Mouse (Mus musculus): ENCODE data around the gene Dgkd.

The Dgkd gene

DNA sequence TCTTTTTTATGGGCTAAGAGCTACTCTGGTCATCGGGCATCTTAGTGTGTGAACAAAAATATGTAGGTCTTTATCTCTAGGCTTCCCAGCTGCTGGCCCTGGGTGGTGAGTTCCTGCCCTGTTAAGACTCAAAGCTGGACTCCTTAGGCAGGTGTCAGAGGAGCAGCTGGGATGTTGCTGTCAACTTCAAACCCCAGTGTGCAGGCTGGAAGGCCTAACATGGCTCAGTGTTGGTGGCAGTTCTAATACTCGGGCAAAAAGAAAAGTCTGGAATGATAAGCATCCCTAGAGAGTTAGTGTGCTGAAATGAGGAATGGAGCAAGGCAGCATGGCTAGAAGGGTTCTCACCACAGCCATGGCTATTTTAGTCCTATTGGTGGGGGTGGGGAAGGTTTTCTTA is 27.8 kb downstream of the Dgkd start:
- DNase-seq (ENCODE audit: low spot score in 2 of 2) = no peak

- DNase-seq (ENCODE audit: low spot score in 2 of 2) = no peak
Measured at GRCm38 (mm10) chr1:87881726-87882125, 28.6 kb downstream of the Dgkd start.

DNA sequence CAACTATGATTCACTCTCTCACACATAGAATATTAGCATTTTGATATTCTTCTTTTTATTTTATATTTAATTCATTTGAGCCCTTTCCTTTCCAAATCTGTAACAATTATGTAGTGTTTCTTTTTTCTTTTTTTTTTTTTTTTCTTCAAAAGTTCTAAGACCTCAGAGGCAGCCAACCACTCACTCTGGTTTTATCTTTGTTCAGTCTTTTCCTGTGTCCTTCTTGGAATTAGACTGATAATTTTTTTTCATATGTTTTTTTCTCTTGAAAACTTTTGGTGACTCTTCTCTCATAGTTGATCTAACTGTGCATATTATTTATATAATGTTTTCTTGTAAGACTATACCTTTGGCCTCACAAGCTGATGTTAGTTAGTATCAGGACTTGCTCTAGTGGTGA is 29.5 kb downstream of the Dgkd start:
- no peak for DNase-seq (ENCODE audit: low spot score in 2 of 2)

GRCm38 (mm10) chr1:87890960-87891359 is 37.9 kb downstream of the Dgkd start:
- no peak for DNase-seq (ENCODE audit: low spot score in 2 of 2)

DNA sequence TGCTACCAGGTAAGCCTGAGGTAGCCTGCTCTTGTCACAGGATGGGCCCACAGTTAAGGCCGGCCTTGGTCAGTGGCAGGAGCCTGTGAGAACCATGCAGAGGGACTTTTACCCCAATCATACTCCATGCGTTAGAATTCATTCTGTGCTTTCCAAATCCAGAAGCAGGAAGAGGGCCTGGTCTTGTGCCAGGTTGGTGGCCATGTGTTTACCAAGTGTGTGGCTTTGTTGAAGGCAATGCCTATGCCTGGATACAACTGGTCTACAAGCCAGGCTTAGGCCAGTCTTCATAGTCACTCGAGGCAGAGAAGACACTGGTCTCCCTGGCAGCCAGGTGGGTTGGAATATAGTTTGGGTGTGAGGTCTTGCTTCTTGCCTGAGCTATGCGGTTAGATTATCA is 38.5 kb downstream of the Dgkd start:
- DNase-seq (ENCODE audit: low spot score in 2 of 2) = no peak

DNA sequence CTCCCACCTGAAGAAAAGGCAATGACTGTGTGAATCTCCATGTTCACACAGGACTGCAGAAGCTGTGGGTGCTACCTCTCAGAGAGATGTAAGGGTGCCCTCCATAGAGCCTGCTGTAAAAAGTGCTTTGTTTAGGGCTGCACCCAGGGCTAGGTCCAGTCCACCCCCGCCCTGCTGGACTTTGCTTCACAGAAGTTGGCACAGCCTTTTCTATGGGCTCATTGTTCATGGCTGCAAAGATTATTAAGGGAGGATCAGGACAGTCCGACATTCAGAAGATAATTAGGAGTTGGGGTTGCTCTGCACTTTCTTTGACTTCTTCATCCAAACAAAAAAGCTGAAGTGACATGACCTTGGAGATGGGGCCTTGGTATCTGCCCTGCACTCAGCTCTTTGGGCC is 39.4 kb downstream of the Dgkd start:
- no peak for DNase-seq (ENCODE audit: low spot score in 2 of 2)

GRCm38 (mm10) chr1:87893414-87893813 is 40.3 kb downstream of the Dgkd start:
- DNase-seq (ENCODE audit: low spot score in 2 of 2) = no peak

GRCm38 (mm10) chr1:87896921-87897320 is 43.8 kb downstream of the Dgkd start:
- DNase-seq (ENCODE audit: low spot score in 2 of 2) = no peak

- no peak for DNase-seq (ENCODE audit: low spot score in 2 of 2)
Measured at GRCm38 (mm10) chr1:87899701-87900100, 46.6 kb downstream of the Dgkd start.

DNA sequence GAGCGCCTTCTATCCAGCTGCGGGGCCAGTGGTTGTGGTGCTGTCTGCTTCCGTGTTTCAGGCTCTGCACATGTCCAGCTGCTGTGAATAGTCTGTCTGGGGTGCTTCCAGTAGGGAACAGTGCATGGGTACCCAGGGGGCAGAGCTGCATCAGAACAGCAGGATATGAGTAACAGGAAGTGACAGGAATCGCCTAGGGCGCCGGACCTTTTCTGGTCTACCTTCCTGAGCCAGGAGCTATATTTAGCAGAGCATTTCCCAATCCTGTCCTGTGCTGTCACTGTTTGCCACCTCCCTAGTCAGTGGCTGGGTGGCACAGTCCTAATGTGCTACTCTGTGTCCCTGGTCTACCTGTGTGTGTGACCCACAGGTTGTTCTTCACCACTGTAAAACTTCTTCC is 47.9 kb downstream of the Dgkd start:
- no peak for DNase-seq (ENCODE audit: low spot score in 2 of 2)

GRCm38 (mm10) chr1:87902186-87902585 is 49.1 kb downstream of the Dgkd start:
- no peak for DNase-seq (ENCODE audit: low spot score in 2 of 2)

- DNase-seq (ENCODE audit: low spot score in 2 of 2) = no peak
Measured at GRCm38 (mm10) chr1:87906361-87906956, 53.4 kb downstream of the Dgkd start.

DNA sequence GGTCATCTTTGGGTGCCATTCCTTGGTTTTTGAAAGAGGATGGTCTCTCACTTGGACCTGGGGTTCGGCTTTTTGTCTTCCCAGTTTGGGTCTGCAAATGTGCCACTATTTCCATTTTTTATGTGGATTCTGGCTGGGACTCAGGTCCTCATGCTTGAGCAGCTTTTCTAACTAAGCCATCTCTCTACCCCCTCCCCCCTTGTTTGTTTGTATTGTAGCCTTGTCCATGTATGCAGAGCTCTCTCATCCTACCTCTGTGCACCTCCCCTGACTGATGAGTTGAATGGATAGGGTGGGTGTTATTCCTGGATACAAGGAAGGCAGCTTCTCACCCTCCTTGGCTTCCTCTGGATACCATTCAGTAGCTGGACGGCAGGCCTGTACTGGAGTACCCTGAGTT is 54.9 kb downstream of the Dgkd start:
- DNase-seq (ENCODE audit: low spot score in 2 of 2) = no peak

DNA sequence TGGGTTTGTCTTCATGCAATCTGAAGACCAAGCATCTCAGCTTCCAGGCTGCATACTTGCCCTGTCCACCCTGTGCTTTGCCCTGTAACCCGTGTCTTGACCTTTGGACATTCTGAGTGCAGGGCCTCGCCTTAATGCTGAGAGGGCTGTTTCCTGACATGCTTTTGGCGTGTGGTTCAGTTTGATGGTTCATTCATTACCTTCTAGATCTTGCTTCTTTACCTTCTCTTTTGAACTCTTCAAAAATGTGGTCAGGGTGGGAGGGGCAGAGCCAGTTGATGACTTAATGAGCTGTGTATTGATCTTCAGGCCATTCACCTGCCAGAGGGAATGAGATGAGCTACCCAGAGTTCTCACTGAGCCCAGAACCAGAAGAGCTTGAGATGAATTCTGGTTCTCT is 55.6 kb downstream of the Dgkd start:
- DNase-seq (ENCODE audit: low spot score in 2 of 2) = no peak

DNA sequence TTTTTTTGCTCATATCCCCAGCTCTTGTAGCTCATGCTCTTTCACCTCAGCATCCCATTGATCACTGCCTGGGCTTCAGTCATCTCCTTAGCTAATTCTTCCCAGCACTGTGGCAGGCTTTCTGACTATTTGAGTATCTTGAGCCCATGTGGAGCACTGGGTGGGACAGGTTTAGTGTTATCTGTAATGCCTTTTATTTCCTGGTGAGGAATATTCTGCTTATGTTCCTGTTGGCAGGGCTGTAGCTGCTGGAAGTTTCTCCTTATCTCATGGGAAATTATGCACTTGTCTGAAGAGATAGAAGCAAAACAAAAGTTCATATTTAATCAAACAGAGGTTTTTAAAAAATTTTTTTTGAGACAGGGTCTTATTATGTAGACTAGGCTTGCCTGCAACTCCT is 56.5 kb downstream of the Dgkd start:
- DNase-seq (ENCODE audit: low spot score in 2 of 2) = no peak

DNA sequence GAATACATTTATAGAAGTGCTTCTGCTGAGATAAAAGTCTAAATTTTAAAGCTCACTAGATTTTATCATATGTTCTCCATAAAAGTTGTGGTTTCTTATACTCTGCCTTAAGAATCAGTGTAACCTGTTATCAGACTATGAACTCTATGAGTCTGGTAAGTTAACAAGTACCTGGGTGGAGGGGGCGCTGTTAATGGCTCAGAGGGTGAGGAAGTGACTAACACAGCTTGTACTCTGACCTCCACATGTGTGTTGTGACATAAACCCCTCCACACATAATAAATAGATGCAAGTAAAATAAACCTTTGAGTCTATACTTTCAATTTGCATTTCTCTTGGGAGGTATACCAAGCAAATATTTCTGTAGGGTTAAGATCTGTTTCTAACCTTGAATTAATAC is 57.3 kb downstream of the Dgkd start:
- DNase-seq (ENCODE audit: low spot score in 2 of 2) = no peak

GRCm38 (mm10) chr1:87913356-87913755 is 60.3 kb downstream of the Dgkd start:
- no peak for DNase-seq (ENCODE audit: low spot score in 2 of 2)

- DNase-seq (ENCODE audit: low spot score in 2 of 2) = no peak
Measured at GRCm38 (mm10) chr1:87917361-87917760, 64.3 kb downstream of the Dgkd start.

DNA sequence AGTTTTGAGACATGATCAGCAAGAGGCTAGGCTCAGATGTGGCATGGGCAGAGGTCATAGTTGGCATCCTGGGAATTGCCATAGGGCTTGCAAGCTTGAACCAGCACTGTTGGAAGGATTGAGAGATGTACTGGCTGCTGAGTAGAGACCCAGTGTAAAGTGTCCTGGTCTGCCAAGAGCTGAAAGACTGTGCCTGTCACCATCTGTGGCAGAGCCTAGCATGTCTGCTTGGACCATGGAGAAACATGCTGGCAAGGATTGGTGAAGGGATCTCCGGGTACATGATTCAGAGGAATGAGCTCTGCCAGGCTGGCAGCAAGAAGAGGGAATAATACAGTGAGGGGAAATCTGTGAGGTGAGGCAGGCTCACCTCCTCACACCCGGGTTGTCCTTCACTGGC is 65.0 kb downstream of the Dgkd start:
- DNase-seq (ENCODE audit: low spot score in 2 of 2) = no peak

GRCm38 (mm10) chr1:87920056-87920614 is 67.0 kb downstream of the Dgkd start:
- no peak for DNase-seq (ENCODE audit: low spot score in 2 of 2)

- peak in 1 of 2 experiments; percentile 33 for DNase-seq (ENCODE audit: low spot score in 2 of 2)
Measured at GRCm38 (mm10) chr1:87922666-87923065, 69.6 kb downstream of the Dgkd start.

DNA sequence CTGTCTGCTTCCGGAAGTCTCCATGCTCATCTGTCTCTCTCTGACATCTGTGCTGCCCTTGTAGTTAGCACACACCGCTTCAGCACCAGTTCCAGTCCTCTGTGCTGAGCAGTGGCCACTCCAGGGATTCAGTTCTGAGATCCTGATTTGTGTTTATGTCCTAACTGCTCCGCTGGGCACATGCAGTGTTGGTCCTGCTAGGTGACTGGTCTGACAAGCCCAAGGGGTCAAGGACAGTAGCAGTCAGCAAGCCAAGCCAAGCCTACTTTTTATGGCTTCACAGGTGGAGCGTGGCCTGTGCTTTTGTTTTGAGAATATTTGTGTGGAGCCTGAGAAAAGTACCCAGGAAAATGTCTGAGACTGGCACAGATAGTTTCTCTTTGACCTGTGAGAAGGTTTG is 71.8 kb downstream of the Dgkd start:
- no peak for DNase-seq (ENCODE audit: low spot score in 2 of 2)

GRCm38 (mm10) chr1:87929730-87930129 is 76.6 kb downstream of the Dgkd start:
- DNase-seq (ENCODE audit: low spot score in 2 of 2) = no peak

DNA sequence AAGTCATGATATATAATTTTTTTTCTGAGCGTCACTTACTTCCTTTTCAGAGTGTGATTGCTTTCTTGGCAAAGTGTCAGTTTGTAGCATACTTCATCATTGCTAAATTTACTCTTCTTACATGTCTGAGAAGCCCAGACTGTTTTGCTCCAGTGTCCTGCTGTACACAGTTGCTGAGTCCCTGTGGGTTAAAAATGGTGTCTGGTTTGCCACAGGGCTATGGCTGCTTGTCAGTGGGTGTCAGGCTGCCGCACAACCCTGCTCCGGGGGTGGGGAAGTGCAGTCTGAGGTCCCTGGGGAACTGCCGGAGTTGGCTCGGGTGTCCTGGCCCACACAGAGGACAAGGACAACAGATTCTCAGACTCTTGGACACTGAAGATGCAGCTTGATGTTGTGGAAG is 80.0 kb downstream of the Dgkd start:
- DNase-seq (ENCODE audit: low spot score in 2 of 2) = no peak

Data from urinary bladder, adult 18-20 months (tissue).